Mouse (Mus musculus) ovary, postnatal 10 days (tissue): ENCODE measurements around the gene Akap7.

Source experiments
- DNase-seq: peaks from one replicate; pipeline ENCODE4 v3.0.0; 2022; ENCODE audit warnings: low spot score

Gene Akap7

DNA sequence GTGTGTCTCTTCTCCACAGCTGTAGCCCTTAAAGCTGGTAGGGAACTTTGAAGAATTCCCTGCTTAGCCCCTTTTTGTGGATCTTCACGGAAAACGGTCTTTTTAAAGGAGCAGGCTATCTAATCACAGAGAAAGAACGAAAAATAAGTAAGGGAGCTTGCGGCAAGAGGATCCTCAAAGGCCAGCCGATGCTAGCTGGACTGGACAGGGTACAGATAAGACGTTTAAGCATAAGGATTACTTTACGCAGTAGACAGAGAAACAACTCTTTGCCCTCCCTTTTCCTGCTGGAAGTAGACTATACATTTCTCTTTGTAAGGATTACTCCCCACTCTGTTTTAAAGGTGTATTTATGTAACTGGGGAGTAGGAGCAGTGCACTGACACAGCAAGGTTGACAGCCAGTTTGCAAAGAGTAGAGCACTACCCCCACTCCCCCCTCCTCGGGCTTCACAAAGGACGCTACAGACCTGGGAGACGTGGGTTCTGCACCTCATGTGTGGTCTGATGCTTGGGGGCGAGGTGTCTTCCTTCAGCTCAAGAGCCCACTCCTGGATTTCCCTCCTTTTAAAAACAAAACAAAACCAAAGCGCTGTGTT lies 9.9 kb downstream of the Akap7 start:
- no peak for DNase-seq

DNA sequence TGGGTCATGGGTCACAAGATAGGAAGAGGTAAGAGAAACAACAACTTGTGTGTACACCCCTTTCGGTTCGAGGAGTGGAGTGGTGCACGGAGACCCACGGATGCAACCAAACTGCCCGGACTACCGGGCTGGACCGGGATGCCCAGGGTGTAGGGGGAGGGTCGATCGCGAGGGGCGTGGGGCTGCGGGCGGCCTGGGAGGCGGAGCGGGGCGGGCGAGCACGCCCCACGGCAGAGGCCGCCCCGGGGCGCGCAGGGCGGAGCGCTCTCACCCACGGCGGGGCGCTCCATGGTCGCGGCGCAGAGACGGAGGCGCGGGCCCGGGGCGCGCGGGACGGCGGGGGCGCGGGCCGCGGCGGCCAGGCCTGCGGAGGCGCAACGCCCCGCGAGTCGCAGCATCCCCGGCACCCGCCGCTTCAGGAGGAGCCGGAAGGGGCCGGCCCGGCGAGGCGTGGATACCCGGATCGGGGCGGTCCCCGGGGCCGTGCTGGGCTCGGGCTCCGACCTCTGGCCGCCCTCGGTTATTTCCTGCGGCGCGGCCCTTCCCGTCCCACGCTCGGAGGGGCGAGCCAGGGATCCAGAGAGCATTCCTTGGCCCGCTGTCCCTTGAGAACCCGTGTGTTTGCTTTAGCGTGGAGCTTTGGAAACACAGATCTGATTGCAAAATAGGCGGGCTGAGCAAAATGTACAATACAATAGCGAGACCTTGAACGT lies 10.9 kb downstream of the Akap7 start:
- DNase-seq = peak; percentile 80

DNA sequence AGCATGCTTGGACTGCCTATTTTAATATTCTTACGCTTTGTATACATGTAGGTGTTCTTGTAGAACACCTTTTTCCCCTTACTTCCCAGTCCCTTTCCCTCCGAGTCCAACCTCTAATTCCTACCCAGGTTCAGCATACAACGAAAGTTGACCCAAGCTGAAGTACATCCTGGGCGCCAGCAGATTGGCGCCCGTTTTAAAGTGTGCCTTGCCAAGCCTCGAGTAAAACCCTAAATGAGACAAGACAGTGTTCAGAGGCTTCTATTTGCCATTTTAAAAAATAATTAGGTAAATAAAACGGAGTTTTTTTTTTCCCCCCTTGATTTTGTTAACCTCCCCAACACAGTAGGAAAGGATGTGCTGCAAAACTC lies 11.4 kb downstream of the Akap7 start:
- no peak for DNase-seq

DNA sequence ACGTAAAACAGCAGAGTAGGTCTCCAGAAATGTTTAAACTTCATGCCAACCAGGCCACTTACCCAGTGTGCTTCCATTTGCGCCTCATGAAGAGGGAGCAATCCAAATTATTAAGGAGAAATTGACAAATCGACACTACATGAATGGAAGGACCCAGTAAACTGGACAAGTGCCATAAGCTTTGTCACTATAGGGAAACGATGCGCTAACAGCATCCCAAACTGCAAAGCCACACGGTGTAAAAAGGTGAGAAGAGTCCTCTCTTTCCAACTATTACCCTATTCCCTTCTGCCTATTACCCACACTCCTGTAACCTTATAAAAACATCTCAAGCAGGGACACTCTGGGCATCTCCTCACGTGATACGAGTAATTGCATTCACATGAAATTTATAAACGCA lies 11.8 kb downstream of the Akap7 start:
- DNase-seq = no peak

DNA sequence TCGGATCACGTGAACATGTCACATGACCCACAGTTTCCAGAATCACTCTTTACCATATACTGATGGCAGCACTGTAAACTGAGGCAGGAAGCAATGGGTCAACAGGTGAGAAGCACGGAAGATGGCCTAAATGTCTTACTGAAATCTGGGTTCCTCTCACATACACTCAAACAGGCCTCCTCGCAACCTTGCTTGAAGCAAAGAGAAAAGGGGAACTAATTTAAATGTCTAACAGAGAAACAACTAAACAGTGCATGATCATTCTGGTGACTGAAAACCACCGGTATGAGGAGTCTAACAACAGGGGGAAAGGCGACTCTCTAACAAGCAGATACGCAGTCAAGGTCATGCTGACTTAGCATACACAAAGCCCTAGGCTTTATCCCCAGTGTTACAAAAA lies 12.7 kb downstream of the Akap7 start:
- DNase-seq = no peak

DNA sequence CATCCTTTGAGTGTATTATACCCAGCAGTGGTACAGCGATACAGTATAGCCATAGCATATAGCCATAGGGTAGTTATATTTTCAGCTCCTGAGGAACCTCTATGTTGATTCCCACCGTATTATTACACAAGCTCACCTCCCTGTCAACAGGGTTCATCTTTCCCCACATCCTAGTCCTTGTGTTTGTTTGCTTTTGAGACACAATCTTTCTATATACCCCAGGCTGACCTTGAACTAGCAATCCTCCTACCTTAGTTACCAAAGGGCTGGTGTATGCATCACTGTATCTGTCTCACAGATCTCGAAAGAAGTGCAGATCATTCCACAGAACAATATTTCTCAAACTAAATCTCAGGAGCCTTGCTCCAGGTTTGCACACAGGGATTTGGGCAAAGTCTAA lies 13.9 kb downstream of the Akap7 start:
- DNase-seq = no peak

DNA sequence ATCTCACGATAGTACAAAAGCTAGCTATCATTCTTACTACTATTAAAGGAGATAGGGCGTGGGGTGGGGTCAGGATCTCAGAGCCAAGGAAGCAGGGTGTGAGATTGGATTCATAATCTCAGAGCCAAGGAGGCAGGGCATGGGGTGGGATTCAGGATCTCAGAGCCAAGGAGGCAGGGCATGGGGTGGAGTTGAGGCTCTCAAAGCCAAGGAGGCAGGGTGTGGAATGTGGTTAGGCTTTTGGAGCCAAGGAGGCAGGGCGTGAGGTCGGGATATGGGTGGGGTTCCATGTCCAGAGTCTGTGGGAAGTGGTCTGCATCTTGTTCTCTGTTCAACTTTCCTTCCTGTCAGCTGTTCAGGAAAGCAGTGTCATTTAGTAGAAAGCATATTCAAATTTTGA lies 16.6 kb downstream of the Akap7 start:
- no peak for DNase-seq

DNA sequence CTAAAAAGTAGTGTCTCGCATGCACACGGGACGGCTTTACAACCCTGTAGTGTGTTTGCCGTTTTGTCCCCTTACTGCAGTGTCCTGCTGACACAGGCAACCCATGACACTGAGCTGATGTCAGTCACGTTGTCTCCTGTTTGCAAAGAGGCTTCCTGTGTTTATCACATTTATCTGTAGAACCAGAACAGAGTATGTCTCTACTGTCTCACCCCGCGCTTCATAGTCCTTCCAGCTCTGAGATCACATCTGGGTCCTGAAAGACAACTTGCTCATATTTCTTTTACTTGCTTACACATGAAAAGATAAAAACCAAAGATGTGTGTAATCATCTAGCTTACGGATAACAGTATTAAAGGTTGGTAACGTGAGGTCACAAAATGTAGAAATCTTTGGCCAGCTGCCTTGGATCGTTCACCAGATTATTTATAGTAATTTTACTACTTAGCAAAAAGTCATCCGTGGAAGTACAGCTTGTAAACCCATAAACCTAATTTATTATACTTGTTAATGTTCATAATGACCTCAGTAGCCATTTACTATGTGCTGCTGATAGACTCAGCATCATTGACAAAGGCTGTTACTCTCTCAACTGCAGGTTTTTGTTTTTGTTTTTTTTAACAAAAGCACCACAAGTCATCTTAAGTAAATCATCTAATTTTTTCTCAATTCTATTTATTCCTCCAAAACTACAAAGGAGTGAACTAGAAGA lies 22.4 kb downstream of the Akap7 start:
- no peak for DNase-seq

DNA sequence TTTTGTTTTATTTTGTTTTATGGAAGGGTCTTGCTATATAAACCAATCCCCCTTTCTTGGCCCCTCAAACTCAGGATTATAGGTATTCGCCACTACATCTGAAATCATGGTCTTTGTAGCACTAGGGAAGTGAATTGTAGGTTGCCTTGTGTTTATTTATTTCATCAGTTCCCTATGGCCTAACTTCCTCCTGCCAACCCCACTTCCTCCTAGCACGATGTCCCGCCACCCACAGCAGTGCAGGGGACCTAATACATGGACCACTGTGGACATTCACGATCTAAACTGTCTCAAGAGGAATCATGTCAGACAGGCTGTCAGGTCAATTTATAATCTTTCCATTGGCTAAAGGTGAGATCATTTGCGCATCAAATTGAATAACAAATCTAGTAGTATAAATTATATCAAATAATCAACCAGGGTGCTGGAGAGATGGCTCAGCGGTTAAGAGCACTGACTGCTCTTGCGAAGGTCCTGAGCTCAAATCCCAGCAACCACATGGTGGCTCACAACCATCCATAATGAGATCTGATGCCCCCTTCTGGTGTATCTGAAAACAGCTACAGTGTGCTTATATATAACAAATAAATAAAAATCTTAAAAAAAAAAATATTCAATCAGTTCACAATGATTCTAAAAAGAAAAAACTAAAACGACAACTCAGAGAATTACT lies 23.1 kb downstream of the Akap7 start:
- DNase-seq = no peak

DNA sequence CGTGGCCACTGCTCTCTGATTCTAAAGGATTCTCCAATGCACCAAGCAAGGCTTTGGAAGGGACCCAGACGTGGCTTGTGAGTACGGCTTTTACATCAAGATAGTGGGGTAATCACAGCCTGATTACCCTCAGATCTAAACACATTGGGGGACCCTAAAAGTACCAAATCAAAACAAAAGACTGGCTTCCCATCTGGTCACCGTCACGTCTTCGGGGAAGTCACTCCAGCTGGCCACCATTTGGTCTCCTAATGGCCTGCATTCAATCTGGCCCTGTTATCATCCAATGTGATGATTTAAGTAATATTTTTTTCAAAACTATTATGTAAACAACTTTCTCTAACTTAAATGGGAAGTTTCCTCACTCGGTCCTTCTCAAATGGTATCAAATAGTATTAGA lies 24.3 kb downstream of the Akap7 start:
- DNase-seq = no peak

DNA sequence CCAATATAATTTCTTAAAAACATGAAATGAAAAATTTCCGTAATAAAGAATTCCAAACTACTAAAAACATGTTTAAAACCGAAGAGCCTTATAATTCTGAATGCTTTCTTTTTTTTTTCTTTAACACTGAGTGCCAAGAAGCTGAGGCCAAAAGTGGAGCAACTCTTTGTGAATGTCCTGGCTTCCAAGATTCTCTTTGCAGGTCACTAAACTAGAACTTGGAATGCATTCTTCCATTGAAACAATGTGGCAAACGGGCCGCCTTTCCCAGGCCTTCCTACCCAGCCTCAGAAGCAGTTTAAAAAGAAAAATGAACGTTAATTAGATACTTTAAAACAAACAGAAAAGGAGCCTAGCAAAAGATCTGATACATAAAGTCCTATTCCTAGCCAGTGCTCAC lies 27.5 kb downstream of the Akap7 start:
- no peak for DNase-seq

DNA sequence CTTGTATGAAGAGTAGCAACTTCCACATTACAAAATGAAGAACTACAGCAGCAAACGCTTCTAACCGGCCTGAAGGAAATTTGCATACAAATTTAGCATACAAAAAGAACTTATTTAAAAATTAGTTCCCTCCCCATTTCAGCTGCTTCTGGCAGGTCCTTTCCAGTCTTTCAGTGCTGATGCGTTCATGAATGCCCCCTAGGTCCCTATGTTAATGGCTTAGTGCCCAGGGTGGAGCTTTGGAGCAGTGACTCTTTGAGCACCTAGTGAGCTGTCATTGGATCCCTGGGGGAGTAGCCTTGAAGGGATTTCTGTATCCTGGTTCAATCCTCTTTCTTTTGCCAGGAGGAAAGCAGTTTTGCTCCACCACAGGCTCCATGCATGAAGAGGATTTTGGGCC lies 28.3 kb downstream of the Akap7 start:
- no peak for DNase-seq

DNA sequence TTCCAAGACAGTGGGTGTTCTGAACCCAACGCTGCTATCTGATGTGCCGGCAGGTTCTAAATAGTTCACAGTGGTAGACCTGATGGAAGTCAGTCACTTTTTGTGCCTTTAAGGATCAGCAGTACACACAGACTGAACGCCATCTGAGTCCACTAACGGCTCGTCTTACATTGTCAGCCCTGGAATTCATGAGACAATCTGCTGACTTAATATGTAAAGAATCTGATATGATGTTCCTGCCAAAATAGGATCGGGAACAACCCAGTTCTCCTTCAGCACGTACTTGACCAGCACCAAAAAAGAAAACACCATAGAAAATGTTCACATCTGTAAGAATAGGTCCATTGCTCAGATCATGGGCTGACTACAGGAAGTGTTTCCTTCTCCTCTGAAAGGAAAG lies 32.2 kb downstream of the Akap7 start:
- no peak for DNase-seq

DNA sequence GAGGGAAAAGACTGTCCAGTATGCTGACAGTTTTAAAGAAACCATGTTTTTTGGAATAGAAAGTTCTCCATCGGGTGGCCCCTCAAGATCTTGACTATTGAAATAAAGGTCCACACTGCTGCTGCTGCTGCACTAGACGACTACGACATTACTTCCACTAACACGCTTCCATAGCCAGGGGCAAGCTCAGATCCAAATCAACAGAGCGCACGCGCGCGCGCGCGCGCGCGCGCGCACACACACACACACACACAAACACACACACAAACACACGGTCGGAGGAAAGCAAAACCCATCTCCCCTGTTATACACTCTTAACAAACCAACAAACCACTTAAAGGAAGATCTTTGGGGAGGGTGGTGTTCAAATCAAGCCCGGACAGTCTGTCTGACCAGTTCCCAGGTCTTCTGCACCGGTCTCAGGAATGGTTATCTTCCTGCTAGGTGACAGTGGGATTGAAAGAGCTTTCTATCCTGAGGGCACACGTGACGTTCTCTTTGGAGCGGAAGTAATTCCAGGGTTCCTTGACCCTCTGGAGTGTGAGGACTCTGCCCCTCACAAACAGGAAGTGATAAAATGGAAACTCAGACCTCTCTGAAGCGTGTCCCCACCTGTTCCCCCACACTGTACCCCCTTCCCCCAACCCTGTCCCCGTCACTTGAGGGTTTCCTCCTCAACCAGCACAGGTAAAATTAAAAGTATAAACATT lies 32.9 kb downstream of the Akap7 start:
- no peak for DNase-seq

DNA sequence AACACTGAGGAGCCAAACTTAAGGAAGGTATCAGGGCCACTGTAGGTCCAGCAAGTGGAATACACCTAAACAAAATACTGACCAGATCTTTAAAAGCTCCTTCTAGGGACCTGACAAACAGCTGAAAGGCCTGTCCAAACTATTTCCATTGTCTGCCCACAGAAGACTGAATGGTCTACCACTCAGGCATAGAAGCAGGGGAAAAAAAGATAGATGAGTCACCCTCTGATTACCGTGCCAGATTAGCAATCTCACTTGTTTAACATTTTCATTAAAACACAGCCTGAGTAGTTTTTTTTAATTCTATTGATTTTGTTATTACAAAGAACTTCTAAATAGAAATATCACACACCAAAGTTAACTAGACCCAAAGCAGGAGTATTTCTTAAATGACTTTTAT lies 33.9 kb downstream of the Akap7 start:
- DNase-seq = no peak

DNA sequence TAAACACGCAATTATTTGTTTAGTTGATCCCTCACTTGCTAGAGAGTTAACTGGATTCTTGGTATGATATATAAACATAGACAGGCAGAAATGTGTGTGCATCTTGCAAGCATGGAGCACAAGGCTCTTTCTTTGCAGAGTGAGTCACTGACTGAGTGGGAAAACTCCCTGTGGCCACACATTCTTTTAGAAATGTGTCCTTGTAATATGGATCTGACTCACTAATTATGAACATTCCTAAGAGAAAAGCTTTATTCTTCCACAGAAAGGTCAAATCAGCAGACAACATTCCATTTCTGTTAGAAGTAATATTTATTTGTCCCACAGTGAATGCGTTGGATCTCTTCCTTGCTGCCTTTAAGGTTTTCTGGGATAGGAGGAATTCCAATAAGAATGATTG lies 35.9 kb downstream of the Akap7 start:
- DNase-seq = no peak

DNA sequence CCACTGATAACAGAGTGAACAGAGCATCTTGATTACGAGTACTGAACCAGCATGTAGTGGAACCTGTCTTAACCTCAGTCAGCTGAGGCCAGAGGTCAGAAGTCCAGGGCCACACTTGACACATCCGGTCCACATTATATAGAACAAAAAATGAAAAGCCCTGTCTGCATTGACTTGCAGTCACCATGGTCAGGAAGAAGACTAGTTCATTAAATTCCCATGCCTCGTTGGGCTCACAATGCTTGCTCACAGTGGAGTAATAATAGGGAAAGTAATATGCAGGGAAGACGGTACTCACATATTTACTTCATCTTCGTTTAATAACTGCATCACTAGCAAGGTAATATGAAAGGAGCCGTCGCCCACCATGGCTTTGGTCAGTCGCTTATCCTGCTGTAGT lies 36.5 kb downstream of the Akap7 start:
- DNase-seq = no peak

DNA sequence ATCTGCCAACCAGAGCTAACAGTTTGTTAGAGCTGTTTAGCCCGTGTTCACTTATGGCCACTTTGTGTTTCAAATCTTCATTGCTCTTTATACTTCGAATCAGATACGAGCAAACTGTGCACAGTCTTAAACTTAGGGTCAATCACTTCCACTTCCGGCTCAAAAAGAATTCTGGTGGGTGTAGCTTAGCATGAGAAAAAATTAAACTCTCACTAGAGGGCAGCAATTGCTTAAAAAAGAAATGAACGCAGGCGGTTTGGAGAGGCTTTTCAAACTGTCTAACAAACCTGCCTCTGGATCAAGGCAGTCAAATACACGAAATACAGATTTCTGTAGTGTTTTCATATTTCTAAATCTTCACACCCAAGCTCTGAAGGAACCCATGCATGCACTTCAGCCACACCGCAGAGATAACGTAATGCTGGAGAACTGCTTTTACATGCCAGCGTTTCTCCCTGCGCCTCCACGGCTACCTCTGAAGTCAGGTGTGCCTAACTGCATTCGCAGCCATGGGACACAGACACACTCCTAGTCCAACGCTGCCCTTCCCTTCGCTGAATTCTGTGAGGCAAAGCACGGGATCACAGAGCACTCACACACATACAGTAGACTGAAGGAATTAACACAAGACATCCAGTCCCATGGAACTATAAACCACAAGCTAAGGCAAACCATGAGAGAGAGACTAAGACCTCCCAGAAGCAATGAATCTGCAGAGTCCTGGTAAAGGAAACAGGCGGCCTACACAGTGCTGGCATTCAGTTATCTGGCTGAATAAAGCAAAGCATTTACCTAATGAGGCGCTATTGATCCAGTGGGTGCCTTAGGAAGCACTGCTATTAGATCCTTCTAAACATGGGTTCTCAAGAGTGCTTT lies 39.0 kb downstream of the Akap7 start:
- no peak for DNase-seq

DNA sequence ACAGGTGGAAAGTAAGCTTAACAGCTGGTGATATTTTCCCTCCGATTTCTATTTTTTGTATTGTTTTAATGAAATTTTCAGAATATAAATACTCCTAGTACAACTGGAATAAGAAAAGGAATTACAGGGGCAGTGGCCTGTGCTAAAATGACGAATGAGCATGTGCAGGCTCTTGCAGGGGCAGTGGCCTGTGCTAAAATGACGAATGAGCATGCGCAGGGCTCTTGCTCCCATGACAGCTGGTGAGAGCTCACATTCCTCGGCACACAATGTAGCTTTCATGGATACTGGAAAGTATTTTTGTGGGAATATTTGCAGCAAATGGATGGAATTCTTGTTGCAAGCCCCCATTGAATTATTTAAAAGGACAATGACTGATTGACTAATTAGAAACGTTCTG lies 46.5 kb downstream of the Akap7 start:
- no peak for DNase-seq

DNA sequence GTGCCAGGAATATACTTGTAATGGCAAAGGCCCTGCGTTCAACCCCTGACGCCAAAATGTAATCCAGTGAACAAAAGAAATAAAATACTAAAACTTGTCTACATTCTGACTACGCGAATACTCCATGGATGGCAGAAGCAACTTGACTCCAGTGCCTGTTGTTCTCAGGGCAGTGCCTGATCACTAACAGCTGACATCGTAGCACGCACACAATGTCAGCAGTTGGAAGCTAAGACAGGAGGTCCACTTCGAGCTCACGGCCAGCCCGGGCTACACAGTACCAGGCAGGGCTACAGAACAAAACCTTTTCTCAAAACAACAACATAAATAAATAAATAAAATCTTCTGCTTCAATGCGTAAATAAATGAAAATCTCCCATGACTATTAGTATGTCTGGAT lies 46.9 kb downstream of the Akap7 start:
- DNase-seq = no peak

DNA sequence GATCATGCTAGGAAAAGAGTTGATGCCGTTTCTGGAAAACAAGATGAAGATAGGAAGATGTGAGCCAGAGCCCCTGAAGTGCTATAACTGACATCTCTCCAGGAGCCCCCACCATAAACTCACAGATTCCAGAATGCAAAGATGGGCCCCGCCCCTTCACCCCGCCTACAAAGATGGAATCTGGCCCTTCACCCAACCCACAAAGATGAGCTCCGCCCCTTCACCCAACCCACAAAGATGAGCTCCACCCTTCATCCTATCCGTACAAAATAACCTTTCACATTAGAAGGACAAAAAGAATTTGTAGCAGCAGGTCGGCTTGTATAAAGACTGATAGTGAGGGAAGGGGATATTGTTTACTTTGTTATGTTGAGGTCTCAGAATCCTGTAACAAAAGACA lies 49.5 kb downstream of the Akap7 start:
- DNase-seq = no peak

DNA sequence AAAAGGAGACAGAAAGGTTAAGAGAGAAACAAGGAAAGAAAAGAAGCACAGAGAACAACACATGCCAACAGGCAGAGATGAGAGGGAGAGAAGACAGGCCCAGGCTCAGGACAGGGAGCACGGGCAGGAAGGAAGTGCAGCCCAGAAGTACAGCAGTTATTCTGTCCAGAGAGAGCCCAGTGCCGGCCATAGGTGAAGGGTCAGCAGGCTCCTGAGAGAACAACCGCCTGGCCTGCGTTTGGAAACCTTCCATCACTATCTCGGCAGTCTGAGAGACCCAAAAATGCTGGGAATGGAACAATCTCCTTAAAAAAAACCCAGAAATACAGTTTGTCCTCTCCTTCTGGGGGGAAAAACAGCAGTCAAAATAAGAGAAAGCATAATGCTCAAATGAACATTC lies 50.2 kb downstream of the Akap7 start:
- DNase-seq = no peak
